Mouse (Mus musculus): ENCODE results near the gene Tln2.

The Tln2 gene

DNA sequence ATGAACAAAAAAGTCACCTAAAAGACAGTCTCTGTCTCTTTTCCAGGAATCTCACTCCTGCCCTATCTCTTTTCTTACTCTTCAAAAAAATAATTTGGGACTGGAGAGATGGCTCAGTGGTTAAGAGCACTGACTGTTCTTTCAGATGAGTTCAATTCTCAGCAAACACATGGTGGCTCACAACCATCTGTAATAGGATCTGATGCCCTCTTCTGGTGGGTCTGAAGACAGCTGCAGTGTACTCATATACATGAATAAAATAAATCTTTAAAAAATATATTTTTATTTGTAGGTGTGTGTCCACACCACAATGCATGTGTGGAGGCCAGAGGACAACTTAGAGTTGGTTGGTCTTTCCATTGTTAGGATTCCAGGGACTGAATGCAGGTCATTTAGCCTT lies 286.1 kb downstream of the Tln2 start:
- no peak for DNase-seq (ENCODE audit: low read depth)

- DNase-seq (ENCODE audit: low read depth), result no peak
Observed at GRCm38 (mm10) chr9:67270734-67271133, 288.8 kb downstream of the Tln2 start.

- DNase-seq (ENCODE audit: low read depth), result no peak
Observed at GRCm38 (mm10) chr9:67270061-67270595, 289.4 kb downstream of the Tln2 start.

DNA sequence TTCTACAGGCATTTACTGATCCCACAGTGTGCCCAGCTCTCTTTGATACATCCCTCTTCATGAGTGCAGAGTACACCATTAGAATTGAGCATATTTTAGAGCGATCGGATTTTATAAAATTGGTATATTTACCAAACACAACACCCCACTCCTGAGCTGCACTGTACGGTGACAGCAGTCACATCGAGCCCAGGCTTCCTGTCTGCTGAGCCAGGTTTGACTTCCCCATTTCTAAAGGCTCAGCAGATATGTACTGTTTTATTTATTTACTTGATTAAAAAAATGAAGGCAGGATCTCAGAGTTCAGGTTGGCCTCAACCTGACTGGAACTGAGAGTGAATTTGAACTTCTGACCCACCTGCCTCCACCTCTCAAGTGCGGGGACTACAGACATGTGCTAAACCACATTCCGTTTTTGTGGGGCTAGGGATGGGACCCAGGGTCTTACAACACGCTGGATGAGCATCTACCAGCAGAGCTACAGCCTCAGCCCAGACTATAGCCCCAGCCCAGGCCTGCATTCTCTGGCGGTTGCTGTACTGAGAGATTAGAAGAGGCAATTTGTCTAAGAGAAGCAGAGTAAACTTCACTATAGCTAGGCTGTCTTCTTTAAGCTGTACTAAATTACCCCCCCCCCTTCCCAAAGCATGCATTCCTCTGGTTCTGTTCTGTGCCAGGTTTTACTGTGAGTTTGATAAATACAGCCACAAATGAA lies 292.1 kb downstream of the Tln2 start:
- DNase-seq (ENCODE audit: low read depth), result peak; percentile 41

GRCm38 (mm10) chr9:67265513-67265912 lies 294.0 kb downstream of the Tln2 start:
- no peak for DNase-seq (ENCODE audit: low read depth)

GRCm38 (mm10) chr9:67264896-67265295 lies 294.6 kb downstream of the Tln2 start:
- peak; percentile 48 for DNase-seq (ENCODE audit: low read depth)

DNA sequence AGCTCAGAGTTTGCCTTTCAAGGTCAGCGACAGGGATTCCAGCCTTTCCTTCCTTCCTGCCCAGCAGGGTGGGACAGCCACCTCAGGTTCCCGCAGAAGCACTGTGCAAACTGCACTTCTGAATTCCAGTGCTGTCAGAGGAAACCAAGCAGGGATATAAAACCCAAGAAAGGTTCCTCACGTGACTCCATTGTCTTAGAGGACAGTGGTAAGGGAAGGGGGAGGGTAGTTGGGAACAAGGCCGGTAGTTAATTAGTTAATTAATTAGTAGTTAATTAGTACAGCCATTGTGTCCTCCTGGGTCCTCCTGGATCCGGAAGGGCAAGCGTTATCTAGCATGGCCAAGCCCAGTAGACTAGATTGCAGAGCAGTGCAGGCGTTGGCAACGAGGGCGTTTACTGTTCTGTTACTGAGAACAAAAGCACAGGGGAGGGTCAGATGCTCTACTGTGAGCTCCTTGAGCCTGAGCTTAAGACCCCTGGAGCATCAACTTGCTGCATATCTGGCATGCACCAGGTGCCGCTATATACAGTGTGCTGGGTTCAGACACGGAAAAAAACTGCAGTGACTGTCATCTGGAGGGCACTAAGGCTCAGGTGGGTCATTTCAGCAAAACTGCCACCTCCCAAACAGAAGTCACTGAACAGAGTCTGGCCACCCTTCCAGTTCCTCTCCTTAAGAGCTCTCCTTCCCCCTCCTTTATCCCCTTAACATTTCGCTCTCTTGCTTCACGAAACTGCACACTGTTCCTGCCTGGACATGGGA lies 298.5 kb downstream of the Tln2 start:
- no peak for DNase-seq (ENCODE audit: low read depth)

DNA sequence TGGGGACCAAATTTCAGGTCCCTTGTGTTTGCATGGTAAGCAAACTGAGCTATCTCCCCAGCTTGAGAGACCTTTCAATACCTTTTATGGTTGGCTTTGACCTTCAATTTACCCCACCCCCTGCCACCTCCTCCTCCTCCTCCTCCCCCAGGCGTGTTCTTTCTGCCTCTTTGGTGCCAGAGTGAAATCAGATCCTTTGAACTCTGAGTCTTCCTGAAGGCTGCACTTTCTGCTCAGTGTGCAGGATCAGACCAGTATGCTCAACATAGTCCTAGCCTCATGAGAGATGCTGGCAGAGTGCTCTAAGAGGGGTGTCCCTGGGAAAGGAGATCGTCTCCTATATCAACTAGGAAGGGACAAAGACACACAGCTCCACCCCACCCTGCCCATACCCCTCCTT lies 309.4 kb downstream of the Tln2 start:
- DNase-seq (ENCODE audit: low read depth), result no peak

GRCm38 (mm10) chr9:67247365-67247950 lies 312.0 kb downstream of the Tln2 start:
- no peak for DNase-seq (ENCODE audit: low read depth)

DNA sequence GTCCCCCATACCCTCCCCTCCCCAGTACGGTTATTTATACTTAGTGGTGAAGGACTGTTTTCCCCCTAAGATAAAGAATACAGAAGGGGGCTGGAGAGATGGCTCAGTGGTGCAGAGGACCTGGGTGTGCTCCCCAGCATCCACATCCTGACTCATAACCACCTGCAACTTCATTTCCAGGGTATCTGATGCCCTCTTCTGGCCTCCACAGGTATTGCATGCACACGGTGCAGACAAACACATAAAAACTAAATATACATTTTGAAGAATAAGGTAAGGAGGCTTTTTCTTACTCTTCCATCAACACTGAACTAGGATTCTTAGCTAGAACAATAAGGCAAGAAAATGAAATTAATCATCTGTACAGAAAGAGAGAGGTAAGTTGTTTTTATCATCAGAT lies 314.2 kb downstream of the Tln2 start:
- peak; percentile 13 for DNase-seq (ENCODE audit: low read depth)

GRCm38 (mm10) chr9:67241683-67242082 lies 317.8 kb downstream of the Tln2 start:
- DNase-seq (ENCODE audit: low read depth), result no peak

DNA sequence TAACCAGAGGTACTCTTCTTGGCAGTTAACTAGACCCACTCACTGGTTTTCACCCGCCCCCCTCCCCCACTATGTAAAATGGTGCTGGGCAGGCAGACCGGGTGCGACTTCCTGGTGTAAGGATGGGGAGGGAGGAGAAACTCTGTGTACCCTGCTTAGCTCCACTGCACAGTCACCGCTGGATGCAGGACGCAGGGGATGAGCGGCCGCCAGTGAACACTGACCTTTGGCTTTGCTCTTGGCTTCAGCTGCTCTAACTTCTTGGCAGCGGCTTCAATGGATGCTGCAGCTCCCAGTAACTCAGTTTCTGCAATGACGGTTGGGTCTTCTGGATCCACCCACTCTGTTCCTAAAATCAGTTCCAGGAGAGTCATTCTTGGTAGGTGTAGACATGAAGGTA lies 319.0 kb downstream of the Tln2 start:
- DNase-seq (ENCODE audit: low read depth), result no peak

GRCm38 (mm10) chr9:67236987-67237386 lies 322.5 kb downstream of the Tln2 start:
- no peak for DNase-seq (ENCODE audit: low read depth)

GRCm38 (mm10) chr9:67235441-67236217 lies 323.9 kb downstream of the Tln2 start:
- DNase-seq (ENCODE audit: low read depth), result peak; percentile 28

DNA sequence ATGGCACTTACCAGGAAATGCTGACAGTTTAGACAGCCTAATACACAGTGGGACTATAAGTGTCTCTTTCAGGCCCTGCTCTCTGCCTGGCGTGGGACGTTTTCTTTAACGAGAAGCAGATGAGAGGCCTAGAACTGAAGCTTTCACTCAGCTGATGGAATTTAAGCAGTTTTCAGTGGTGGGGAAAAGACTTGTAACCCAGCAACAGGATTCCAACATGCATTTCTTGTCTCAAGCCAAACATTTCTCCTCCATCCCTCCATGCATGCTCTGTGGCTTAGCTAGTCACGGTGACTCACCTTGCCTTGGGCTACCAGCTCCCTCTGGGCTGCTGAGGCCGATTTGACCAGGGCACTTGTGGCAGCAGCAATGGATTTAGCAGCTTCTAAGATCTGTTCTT lies 330.5 kb downstream of the Tln2 start:
- peak; percentile 91 for DNase-seq (ENCODE audit: low read depth)

DNA sequence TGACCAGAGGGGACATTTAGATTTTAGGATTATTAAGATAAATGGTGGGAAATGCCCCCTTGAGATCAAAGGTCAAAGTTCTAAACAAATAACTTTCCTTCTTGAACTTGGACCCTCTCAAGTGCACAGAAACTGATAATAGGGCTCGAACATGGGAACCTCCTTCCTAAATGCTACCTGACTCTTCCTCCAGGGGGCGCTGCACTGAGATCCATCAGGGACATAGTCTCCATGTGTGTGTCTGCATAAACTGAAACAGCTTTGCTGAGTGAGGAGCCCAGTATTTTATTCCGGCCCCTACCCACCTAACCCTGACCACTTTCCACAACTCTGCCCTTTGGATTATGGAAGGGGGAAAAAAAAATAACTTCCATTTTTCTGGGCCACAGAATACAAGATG lies 339.1 kb downstream of the Tln2 start:
- peak; percentile 44 for DNase-seq (ENCODE audit: low read depth)

DNA sequence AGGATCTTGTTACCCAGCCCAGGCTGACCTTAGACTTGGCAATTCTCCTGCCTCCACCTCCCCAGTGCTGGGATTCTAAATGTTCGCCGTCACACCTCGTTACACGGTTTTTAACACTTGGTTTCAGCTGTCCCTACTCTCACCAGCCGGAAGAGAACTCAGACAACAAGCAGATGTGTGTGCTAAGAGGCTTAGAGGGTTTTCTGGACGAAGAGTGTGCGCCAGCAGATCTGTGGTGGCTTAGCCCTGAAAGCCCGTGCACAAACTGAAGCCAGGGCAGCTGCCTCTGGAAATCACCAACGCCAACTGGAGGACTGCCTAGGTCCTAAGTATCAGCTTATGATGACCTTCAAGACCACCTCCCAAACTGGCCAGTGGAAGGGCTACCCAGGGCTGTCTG lies 341.5 kb downstream of the Tln2 start:
- no peak for DNase-seq (ENCODE audit: low read depth)

DNA sequence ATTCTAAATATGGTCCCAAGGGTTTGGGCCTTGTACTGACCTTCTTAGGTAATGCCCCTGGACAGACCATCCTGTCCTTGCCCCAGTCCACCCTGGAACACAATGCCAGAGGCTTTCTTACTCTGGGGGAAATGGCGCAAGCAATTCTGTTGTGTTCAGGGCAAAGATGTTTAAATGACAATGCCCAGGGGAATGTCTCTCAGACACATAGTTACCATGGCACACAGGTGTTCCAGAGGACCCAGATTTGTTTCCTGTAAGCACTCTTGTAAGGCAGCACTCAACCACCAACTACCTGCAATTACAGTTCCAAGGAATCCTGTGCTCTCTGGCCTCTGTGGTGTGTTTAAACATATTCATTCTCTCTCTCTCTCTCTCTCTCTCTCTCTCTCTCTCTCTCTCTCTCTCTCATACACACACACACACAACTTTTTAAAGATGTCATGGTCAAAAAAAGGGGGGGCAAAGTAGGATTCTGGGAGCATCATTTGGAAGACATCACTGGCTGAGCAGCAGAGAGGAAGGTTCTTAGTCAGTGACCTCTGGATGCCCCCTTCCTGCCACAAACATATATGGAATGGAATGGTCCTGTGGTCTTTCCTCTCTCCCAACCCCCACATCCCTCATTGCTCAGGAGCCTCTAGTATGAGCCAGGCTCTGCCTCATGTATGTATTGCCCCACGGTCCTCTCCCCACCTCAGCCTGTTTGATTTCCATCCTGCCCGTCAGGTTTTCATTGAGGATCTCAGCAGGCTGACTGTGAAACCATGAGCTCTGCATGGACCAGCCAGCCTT lies 345.1 kb downstream of the Tln2 start:
- DNase-seq (ENCODE audit: low read depth), result peak; percentile 77

- DNase-seq (ENCODE audit: low read depth), result peak; percentile 78
Observed at GRCm38 (mm10) chr9:67213275-67213674, 346.2 kb downstream of the Tln2 start.

DNA sequence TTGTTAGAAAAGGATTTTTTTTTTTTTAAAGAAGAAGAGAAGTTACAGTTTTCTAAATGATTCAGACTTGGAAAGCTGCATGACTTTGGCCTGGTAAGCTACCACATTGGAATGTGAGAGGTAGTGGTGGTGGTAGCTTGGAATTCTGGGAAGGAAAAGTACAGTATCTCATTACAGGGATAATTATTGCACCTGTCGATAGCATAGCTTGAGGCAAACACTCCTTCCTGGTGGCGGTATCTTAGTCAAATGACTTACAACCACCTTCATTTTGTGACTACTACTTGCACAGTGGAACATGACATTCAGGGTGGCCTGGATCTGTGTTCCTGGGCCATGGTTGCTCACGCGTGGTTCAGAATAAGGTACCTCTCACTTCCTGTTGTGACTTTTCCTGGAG lies 348.3 kb downstream of the Tln2 start:
- no peak for DNase-seq (ENCODE audit: low read depth)

GRCm38 (mm10) chr9:67209451-67209850 lies 350.1 kb downstream of the Tln2 start:
- DNase-seq (ENCODE audit: low read depth), result peak; percentile 37
